Mouse (Mus musculus) stomach, embryonic 14.5 days (tissue): ENCODE measurements around the gene Elf4. TPM values are rescaled to one million over a fixed set of nuclear protein-coding genes. Genes with fewer than 3 reads are reported as not detected.

Source experiments
- ATAC-seq: fragments of 200-750 bp; cut with Nextera tagmentation; 2 replicates; pipeline ENCODE4 v1.8.0; 2017; ENCODE audit warnings: low read depth, moderate TSS enrichment; ENCODE audit not compliant: insufficient number of reproducible peaks, insufficient read depth, low FRiP score
- H3K27ac ChIP-seq: fragments of 300-500 bp; sonication (generic); 2 replicates; pipeline ENCODE4 v1.5.1; 2014; ENCODE audit warnings: mild to moderate bottlenecking, low read length, moderate library complexity, mixed read lengths
- H3K27me3 ChIP-seq: fragments of 300-500 bp; sonication (generic); 2 replicates; pipeline ENCODE4 v1.6.1; 2014; ENCODE audit warnings: low read length, control low read depth, mixed read lengths; ENCODE audit not compliant: control insufficient read depth, insufficient read depth
- H3K36me3 ChIP-seq: fragments of 300-500 bp; sonication (generic); 2 replicates; pipeline ENCODE4 v1.6.1; 2014; ENCODE audit warnings: mild to moderate bottlenecking, control low read depth, low read length, moderate library complexity, mixed read lengths; ENCODE audit not compliant: control insufficient read depth, insufficient read depth
- H3K4me1 ChIP-seq: fragments of 300-500 bp; sonication (generic); 2 replicates; pipeline ENCODE4 v1.6.1; 2014; ENCODE audit warnings: low read length, control low read depth, mixed read lengths; ENCODE audit not compliant: control insufficient read depth, insufficient read depth
- H3K4me2 ChIP-seq: fragments of 300-500 bp; sonication (generic); replicated peaks from 2 replicates; pipeline ENCODE4 v1.6.1; 2014; ENCODE audit warnings: low read depth, low read length, control low read depth
- H3K4me3 ChIP-seq: fragments of 300-500 bp; sonication (generic); 2 replicates; pipeline ENCODE4 v1.5.1; 2014; ENCODE audit warnings: low read depth, low read length, control low read depth
- H3K9ac ChIP-seq: fragments of 300-500 bp; sonication (generic); replicated peaks from 2 replicates; pipeline ENCODE4 v1.6.1; 2014; ENCODE audit warnings: low read depth, mild to moderate bottlenecking, control low read depth, low read length, moderate library complexity, mixed read lengths
- H3K9me3 ChIP-seq: fragments of 300-500 bp; sonication (generic); 2 replicates; pipeline ENCODE4 v1.6.1; 2016; ENCODE audit warnings: low read depth, low read length, control low read depth; ENCODE audit not compliant: control insufficient read depth
- WGBS: fragments of 180-500 bp; shearing (Covaris S2); extraction: QIAGEN DNeasy Blood & Tissue Kit; methylation state at CpG from one replicate; pipeline ENCODE4 v1.1.7; 2014; 5-methylcytosine and 5-hydroxymethylcytosine counted together
- polyA plus RNA-seq: library from polyadenylated mRNA; unstranded; fragments of >200 nt; fragmentation: Nextera tagmentation; extraction: Ambion mirVana; gene quantifications from 2 replicates; pipeline ENCODE4 v1.2.1, GENCODE M21; 2014

The Elf4 gene
- 13.5 and 15.2 TPM in 2 replicates for polyA plus RNA-seq

DNA sequence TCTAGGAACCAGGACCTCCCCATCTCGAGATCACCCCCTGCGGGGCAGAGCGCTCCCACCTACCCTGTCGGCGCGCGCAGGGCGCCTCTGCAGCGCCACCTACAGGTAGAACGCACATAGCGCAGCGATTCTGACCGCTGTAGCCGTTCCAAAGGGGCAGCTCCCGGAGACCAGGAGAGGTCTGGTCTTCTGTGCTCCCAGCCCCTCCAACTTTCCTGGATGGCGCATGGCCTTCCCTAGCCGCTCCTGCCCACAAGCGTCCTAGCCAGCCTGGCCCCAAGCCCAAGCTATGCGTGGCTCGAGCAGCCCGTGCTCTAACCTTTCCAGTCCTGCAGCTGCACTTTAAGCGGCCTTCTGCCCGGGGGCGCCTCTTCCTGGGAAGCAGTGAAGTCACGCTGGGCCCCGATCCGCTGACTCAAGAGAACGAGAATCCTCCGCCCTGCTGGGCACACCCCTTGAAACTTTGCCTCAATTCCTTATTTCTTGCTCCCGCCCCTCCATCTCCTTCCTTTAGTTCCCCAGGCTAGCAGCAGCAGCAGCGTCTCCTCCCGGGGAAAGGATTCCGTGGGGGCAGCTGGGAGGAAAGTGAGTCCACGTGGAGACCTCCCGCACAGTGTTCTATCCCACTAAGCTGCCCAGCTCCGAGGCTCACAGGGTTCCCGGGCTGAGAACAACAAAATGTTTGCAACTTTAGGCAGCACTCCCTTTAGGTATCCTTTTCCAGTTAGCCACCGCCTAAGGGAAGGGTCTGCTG, at the start of gene Elf4:
Gene Elf4, minus strand, starts transcription at position 379 of the 754 bp plus-strand sequence.
- H3K4me1 ChIP-seq, result no peaks in the 10 kb centered on the region

DNA sequence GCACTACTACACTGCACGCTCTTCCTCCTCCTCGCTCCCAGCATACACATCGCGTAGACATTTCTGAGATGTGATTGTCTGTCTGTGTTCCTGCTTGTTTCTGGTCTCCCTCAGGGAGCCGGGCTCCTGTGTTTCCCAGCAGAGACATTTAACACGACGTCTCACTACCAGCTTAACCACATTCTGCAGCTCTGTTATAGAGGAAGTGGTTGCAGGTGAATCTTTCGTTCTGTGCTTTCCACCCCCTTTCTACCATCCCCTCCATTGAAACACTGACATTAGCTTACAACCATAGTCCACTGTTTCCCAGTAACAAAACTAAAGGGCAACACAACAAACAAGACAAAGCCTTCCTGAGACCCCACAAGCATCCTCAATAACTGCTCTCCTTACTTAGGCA, 30.8 kb upstream of the Elf4 start:
- H3K9me3 ChIP-seq, result no peaks in the 10 kb centered on the region
- 93% methylated on average over 8 of the region's 8 CpGs for WGBS
- ATAC-seq, result no peak

More for the DNA sequence above, at the start of gene Elf4:
- no peaks in the 10 kb centered on the region for H3K9me3 ChIP-seq
- H3K4me3 ChIP-seq, result peak within 1 kb of the TSS; percentile 26
- 20% methylated on average over 37 of the region's 38 CpGs for WGBS
- peak within 1 kb of the TSS; percentile 50 for H3K4me2 ChIP-seq
- H3K27ac ChIP-seq, result no peak within 1 kb of the TSS
- H3K36me3 ChIP-seq, result no peaks in the 10 kb centered on the region
- peak; percentile 83 for ATAC-seq
- no peak within 1 kb of the TSS; the same call in 1 of the 2 replicates for H3K9ac ChIP-seq
- H3K27me3 ChIP-seq, result no peaks in the 10 kb centered on the region

GRCm38 (mm10) chrX:48481687-48482086, 18.8 kb upstream of the Elf4 start:
- H3K9me3 ChIP-seq, result no peaks in the 10 kb centered on the region
- H3K36me3 ChIP-seq, result peaks cover 5% of the 10 kb centered on the region; the same call in 1 of the 2 replicates
- H3K4me1 ChIP-seq, result no peaks in the 10 kb centered on the region
- 88% methylated on average over 7 of the region's 7 CpGs for whole genome bisulfite sequencing
- no peak overlapping the region for H3K4me3 ChIP-seq
- H3K9ac ChIP-seq, result no peak overlapping the region
- no peak overlapping the region for H3K4me2 ChIP-seq
- no peaks in the 10 kb centered on the region for H3K27me3 ChIP-seq
- ATAC-seq, result no peak
- H3K27ac ChIP-seq, result no peak overlapping the region

More for the DNA sequence above, 30.8 kb upstream of the Elf4 start:
- no peak overlapping the region for H3K27ac ChIP-seq
- H3K4me3 ChIP-seq, result no peak overlapping the region
- no peak overlapping the region for H3K4me2 ChIP-seq
- no peaks in the 10 kb centered on the region for H3K4me1 ChIP-seq
- no peak overlapping the region for H3K9ac ChIP-seq
- H3K27me3 ChIP-seq, result no peaks in the 10 kb centered on the region
- no peaks in the 10 kb centered on the region; the same call in 1 of the 2 replicates for H3K36me3 ChIP-seq

- H3K9ac ChIP-seq, result no peak overlapping the region
- WGBS, result 84% methylated on average over 4 of the region's 4 CpGs
- H3K4me2 ChIP-seq, result no peak overlapping the region
- H3K4me3 ChIP-seq, result no peak overlapping the region
- no peak overlapping the region for H3K27ac ChIP-seq
- no peak for ATAC-seq
- peaks cover 5% of the 10 kb centered on the region; the same call in 1 of the 2 replicates for H3K36me3 ChIP-seq
- no peaks in the 10 kb centered on the region for H3K9me3 ChIP-seq
- no peaks in the 10 kb centered on the region for H3K4me1 ChIP-seq
- H3K27me3 ChIP-seq, result no peaks in the 10 kb centered on the region
Measured at GRCm38 (mm10) chrX:48481095-48481494, 18.2 kb upstream of the Elf4 start.

GRCm38 (mm10) chrX:48467355-48467946, 4.5 kb upstream of the Elf4 start:
- Histone ChIP-seq H3K36me3 (no peaks in the 10 kb centered on the region), H3K4me1 (no peaks in the 10 kb centered on the region), H3K4me2 (no peak overlapping the region), H3K9ac (no peak overlapping the region), H3K9me3 (no peaks in the 10 kb centered on the region), H3K4me3 (no peak overlapping the region), H3K27ac (no peak overlapping the region), H3K27me3 (no peaks in the 10 kb centered on the region)
- WGBS, result 69% methylated on average over 3 of the region's 3 CpGs
- no peak for ATAC-seq

DNA sequence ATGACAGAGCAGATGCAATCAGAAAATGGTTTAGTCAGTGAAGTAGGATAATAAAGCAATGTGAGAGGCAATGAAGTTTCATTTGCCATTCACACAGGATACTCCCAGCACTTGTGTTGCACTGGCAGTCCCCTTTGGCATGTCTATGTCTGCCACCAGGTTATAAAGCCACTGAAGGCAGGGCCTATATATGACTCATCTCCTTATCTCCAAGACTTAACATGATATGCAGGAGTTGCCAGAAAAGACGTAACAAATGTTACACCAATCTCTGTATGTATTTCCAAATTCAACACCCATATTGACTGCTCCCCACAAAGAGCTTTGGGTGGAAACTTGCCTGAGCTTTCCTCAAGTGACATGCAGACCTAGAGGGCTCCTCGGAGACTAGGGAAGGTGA, 3.2 kb upstream of the Elf4 start:
- 69% methylated on average over 2 of the region's 2 CpGs for WGBS
- Histone ChIP-seq H3K4me2 (no peak overlapping the region), H3K4me3 (no peak overlapping the region), H3K9me3 (no peaks in the 10 kb centered on the region), H3K36me3 (no peaks in the 10 kb centered on the region), H3K4me1 (no peaks in the 10 kb centered on the region), H3K9ac (no peak overlapping the region), H3K27me3 (no peaks in the 10 kb centered on the region), H3K27ac (no peak overlapping the region)
- no peak for ATAC-seq

GRCm38 (mm10) chrX:48464436-48464835, 1.5 kb upstream of the Elf4 start:
- Histone ChIP-seq H3K27ac (no peak overlapping the region), H3K4me1 (no peaks in the 10 kb centered on the region), H3K27me3 (no peaks in the 10 kb centered on the region), H3K9ac (no peak overlapping the region), H3K4me3 (no peak overlapping the region), H3K4me2 (no peak overlapping the region), H3K9me3 (no peaks in the 10 kb centered on the region), H3K36me3 (no peaks in the 10 kb centered on the region)
- ATAC-seq, result no peak
- 88% methylated on average over 6 of the region's 6 CpGs for WGBS

DNA sequence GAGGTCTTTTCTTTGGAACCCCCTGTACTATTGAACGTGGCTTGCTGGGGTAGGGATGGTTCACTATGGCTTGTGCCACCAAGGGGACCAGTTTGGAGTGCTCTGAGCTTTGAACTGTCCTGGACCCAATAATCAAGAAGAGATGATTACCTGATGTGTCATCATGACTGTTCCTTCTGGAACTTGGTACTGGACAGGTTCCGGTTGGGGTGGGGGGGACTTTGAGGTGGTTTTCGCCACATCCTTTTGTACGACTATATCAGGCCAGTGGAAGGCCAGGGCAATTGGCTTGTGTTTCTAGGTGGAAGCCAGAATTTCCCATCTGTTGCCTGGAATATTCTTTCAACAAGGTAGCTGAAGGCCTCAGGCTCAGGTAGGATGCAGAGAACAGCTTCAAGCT, 704 bp upstream of the Elf4 start:
- H3K4me3 ChIP-seq, result no peak overlapping the region
- no peak overlapping the region for H3K9ac ChIP-seq
- H3K4me2 ChIP-seq, result no peak overlapping the region
- no peak for ATAC-seq
- no peak overlapping the region for H3K27ac ChIP-seq
- no peaks in the 10 kb centered on the region for H3K27me3 ChIP-seq
- 90% methylated on average over 4 of the region's 4 CpGs for WGBS
- no peaks in the 10 kb centered on the region for H3K9me3 ChIP-seq
- H3K36me3 ChIP-seq, result no peaks in the 10 kb centered on the region
- H3K4me1 ChIP-seq, result no peaks in the 10 kb centered on the region
